Mouse (Mus musculus) stomach, postnatal 0 days (tissue): ENCODE measurements around the gene Rapgefl1.

ENCODE experiments used
- CTCF ChIP-seq: IDR thresholded peaks from 2 replicates; pipeline ENCODE4 v1.5.1; 2016; ENCODE audit warnings: antibody characterized with exemption, low read depth, mild to moderate bottlenecking, moderate library complexity
- EP300 ChIP-seq: optimal IDR thresholded peaks from 2 replicates; pipeline ENCODE3; 2016; ENCODE audit warnings: antibody characterized with exemption

DNA sequence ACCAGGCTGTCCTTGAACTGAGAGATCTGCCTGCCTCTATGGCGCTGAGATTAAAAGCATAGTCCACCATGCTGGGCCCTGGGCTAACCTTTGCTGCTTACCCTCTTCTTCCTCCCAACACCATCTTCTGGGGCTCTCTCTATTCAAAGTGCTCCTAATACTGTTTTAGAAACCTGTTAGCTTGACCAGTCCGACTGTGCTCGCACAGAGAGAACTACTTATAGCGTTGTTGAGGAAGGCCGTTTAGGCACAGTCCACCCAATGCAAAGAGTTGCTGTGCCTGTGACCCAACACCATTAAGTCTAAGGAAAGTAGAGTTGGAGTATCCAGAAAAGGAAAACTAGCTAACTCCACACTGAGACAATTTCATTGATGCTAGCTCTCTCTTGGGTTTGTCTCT is 48.4 kb upstream of the Rapgefl1 start:
- TF ChIP-seq CTCF (no peak), EP300 (no peak)
